Mouse (Mus musculus) liver, embryonic 15.5 days (tissue): ENCODE results near the gene Dpyd. TPM values are rescaled to one million over a fixed set of nuclear protein-coding genes. Genes with fewer than 3 reads are reported as not detected.

ENCODE experiments used
- ATAC-seq: fragments of 200-750 bp; cut with Nextera tagmentation; 2 replicates; pipeline ENCODE4 v1.8.0; 2017; ENCODE audit warnings: moderate number of reproducible peaks, mild to moderate bottlenecking, moderate library complexity; ENCODE audit not compliant: insufficient read depth
- H3K27ac ChIP-seq: fragments of 300-500 bp; sonication (generic); replicated peaks from 2 replicates; pipeline ENCODE4 v1.5.1; 2015; ENCODE audit warnings: mild to moderate bottlenecking, inconsistent platforms
- H3K27me3 ChIP-seq: fragments of 300-500 bp; sonication (generic); 2 replicates; pipeline ENCODE4 v1.6.1; 2015; ENCODE audit warnings: mild to moderate bottlenecking, inconsistent platforms
- H3K36me3 ChIP-seq: fragments of 300-500 bp; sonication (generic); replicated peaks from 2 replicates; pipeline ENCODE4 v1.6.1; 2015; ENCODE audit warnings: moderate library complexity, mild to moderate bottlenecking, inconsistent platforms
- H3K4me1 ChIP-seq: fragments of 300-500 bp; sonication (generic); replicated peaks from 2 replicates; pipeline ENCODE4 v1.6.1; 2015; ENCODE audit warnings: inconsistent platforms
- H3K4me2 ChIP-seq: fragments of 300-500 bp; sonication (generic); 2 replicates; pipeline ENCODE4 v1.6.1; 2015; ENCODE audit warnings: moderate library complexity, mild to moderate bottlenecking, inconsistent platforms
- H3K4me3 ChIP-seq: fragments of 300-500 bp; sonication (generic); replicated peaks from 2 replicates; pipeline ENCODE4 v1.5.1; 2015; ENCODE audit warnings: mild to moderate bottlenecking, inconsistent platforms
- H3K9ac ChIP-seq: fragments of 300-500 bp; sonication (generic); 2 replicates; pipeline ENCODE4 v1.6.1; 2015; ENCODE audit warnings: moderate library complexity, mild to moderate bottlenecking, inconsistent platforms
- H3K9me3 ChIP-seq: fragments of 300-500 bp; sonication (generic); replicated peaks from 2 replicates; pipeline ENCODE4 v1.6.1; 2016; ENCODE audit warnings: inconsistent platforms
- WGBS: fragments of 180-500 bp; shearing (Covaris S2); methylation state at CpG from one replicate; pipeline ENCODE4 v1.1.7; 2015; ENCODE audit warnings: mixed read lengths; ENCODE audit not compliant: insufficient replicate concordance; 5-methylcytosine and 5-hydroxymethylcytosine counted together
- polyA plus RNA-seq: library from polyadenylated mRNA; unstranded; fragments of >200 nt; fragmentation: Nextera tagmentation; extraction: Ambion mirVana; gene quantifications from 2 replicates; pipeline ENCODE4 v1.2.1, GENCODE M21; 2015

Dpyd gene
- polyA plus RNA-seq, 1 experiment from 2014 or later = 6.3 TPM

DNA sequence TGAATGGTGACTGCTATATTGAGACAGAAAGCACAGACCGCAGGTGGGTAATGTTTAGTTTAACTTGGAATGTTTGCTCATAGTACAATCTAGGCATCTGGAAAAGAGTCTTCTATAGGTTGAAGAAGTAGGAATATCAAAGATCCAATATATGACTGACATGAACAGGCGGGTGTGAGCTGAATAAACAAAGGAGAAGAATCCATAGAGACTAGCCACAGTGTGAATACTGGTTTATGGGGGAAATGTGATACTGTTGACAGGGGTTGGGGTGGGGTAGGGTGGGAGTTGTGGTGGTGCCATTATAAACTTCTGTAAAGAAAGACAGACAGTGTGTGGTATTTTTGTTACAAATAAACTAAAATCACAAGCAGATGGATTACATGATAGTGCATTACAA, 33.8 kb downstream of the Dpyd start:
- ATAC-seq = no peak
- Histone ChIP-seq H3K27ac (no peak overlapping the region), H3K4me2 (no peak overlapping the region), H3K4me1 (no peaks in the 10 kb centered on the region), H3K27me3 (no peaks in the 10 kb centered on the region), H3K36me3 (no peaks in the 10 kb centered on the region), H3K9me3 (no peaks in the 10 kb centered on the region), H3K9ac (no peak overlapping the region), H3K4me3 (no peak overlapping the region)
- WGBS = 70% methylated on average over 2 of the region's 2 CpGs

DNA sequence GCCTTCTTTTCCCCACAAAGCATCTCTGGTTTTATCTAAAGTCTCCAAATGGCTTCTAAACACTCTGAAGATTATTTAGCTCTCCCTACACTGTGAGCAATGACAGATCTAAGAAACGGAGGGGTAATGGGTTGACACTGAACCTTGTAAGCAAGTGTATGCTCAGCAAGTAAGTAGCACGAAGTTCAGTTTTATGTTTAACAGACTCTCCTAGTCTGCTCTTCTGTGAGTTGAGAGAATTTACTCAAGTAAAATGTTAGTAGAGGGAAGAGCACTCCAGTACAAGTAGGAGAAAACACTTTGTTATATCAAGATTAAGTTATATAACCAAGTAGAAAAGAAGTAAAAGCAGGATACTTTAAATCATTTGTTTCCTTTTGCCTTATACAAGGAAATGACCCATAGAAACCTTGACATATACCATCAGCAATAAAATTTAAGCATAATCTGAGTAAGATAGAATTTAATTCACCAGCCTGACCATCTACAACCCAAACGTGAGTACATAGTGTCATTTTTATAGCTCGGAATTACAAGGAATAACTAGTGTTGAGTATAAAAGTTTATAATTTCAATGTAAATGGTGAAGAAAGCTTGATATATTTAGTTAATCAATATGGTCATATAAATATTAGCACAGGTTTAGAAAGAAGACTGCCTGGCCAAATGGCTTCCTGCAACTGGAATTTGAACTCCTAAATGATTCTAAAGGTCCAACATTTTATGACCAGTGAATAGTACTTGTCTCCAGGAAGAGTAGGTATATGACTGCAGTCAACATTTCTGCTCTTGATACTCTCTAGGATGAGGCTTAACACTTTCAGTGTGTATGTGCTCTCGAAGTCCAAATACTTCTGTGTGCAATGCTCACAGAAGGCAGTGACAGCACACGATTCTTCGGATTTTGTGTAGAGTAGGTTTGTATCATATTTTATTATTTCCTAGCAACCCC, 40.0 kb downstream of the Dpyd start:
- Histone ChIP-seq H3K4me2 (no peak overlapping the region), H3K27me3 (no peaks in the 10 kb centered on the region), H3K36me3 (no peaks in the 10 kb centered on the region), H3K9me3 (no peaks in the 10 kb centered on the region), H3K4me1 (no peaks in the 10 kb centered on the region), H3K4me3 (no peak overlapping the region), H3K9ac (no peak overlapping the region), H3K27ac (no peak overlapping the region)
- WGBS = 56% methylated on average over 7 of the region's 7 CpGs
- ATAC-seq = no peak

GRCm38 (mm10) chr3:118608708-118609107, 46.8 kb downstream of the Dpyd start:
- no peak overlapping the region for H3K9ac ChIP-seq
- no peaks in the 10 kb centered on the region for H3K36me3 ChIP-seq
- H3K4me1 ChIP-seq = no peaks in the 10 kb centered on the region
- no peak overlapping the region for H3K4me3 ChIP-seq
- no peaks in the 10 kb centered on the region for H3K27me3 ChIP-seq
- H3K27ac ChIP-seq = no peak overlapping the region
- WGBS = 61% methylated on average over 4 of the region's 4 CpGs
- no peak for ATAC-seq
- H3K4me2 ChIP-seq = no peak overlapping the region
- H3K9me3 ChIP-seq = no peaks in the 10 kb centered on the region

DNA sequence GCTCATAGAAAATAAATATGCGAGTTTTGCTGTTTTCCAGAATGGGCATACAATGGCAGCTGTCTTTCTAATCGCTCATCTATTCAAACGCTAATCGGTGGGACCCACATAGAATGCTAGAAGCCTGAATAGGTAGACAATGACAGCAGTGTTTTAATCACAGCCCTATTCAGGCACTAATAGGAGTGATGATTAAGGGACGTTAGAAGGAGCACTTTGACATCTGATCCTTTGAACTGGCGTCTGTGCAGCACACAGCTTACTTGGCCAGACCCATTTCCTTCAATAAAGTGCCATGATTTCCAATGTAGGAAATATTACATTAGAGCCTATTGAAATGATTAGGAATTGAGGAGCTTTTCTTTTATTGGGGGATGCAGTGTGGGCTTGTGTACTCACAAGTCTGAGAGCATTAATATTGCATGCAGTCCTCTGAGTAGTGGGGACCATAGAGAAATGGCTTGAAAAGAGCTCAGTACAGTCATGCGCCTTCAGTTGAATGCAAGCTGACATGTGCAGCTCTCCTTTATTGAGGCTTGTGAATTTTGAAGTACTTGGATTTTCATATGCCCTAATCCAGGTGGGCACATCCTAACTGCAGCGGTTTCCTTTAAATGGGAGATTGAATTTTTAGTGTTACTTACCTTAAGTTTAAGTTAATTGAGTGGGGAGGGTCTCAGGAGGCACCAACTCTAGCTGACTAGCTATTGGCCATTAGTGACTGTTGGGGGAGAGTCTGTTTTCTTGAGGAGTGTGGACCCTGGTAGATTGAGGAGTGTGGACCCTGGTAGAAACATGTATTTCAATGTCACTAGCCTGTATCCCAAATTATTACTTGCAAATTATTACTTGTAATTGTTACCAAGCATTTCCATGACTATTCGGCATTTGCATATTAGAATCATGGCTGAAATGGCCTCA, 64.8 kb downstream of the Dpyd start:
- WGBS = 60% methylated on average over 9 of the region's 9 CpGs
- no peaks in the 10 kb centered on the region for H3K4me1 ChIP-seq
- H3K9me3 ChIP-seq = no peaks in the 10 kb centered on the region
- H3K9ac ChIP-seq = no peak overlapping the region
- H3K4me3 ChIP-seq = no peak overlapping the region
- no peak for ATAC-seq
- H3K4me2 ChIP-seq = no peak overlapping the region
- H3K27ac ChIP-seq = no peak overlapping the region
- H3K27me3 ChIP-seq = no peaks in the 10 kb centered on the region
- H3K36me3 ChIP-seq = no peaks in the 10 kb centered on the region

DNA sequence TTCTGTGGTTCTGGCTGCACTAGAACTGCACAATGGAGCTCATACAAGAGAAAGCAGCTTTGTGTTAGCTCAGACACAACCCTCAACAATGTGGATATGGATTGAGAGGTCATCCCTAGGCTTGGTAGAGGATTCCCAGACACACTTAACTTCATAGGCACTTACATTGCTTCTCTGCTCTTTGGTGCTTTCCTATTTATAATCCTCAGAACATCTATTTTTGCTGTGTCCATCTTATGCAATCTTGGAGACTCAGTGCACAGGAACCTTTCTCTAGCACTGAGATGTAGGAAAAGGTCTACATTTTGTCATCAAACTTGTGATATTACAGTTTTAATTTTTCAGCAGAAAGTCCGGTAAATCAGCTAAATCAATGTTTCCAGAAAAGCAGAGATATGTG, 67.8 kb downstream of the Dpyd start:
- no peaks in the 10 kb centered on the region for H3K27me3 ChIP-seq
- ATAC-seq = no peak
- H3K4me3 ChIP-seq = no peak overlapping the region
- H3K9ac ChIP-seq = no peak overlapping the region
- H3K27ac ChIP-seq = no peak overlapping the region
- no peaks in the 10 kb centered on the region for H3K9me3 ChIP-seq
- H3K36me3 ChIP-seq = no peaks in the 10 kb centered on the region
- 75% methylated on average over 1 of the region's 1 CpGs for WGBS
- H3K4me2 ChIP-seq = no peak overlapping the region
- no peaks in the 10 kb centered on the region for H3K4me1 ChIP-seq

DNA sequence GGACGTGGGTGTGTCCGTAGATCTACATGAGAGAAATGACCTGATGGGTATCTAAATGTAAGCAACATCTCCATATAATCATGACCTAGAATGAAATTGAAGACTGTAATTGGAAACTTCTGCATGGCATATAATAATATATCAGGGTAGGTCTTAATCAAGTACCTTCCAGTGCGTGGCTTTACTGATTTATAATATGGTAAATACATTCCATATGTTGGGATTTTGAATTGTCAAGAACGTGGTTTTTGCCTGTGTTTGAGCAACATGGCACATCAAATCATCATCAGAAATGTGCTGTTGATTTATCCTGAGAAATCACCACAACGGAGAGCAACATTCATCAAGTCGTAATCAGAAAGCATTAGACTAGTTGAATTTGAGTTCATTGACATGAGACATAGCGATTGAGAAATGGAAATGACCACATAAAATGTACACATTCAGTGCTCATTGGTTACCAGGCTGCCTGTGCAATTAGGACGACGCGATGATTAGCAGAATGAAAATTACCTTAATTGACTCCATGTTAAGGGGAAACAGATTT, 84.2 kb downstream of the Dpyd start:
- Histone ChIP-seq H3K4me3 (no peak overlapping the region), H3K27ac (no peak overlapping the region), H3K4me2 (no peak overlapping the region), H3K9me3 (no peaks in the 10 kb centered on the region), H3K36me3 (no peaks in the 10 kb centered on the region), H3K27me3 (no peaks in the 10 kb centered on the region), H3K9ac (no peak overlapping the region), H3K4me1 (no peaks in the 10 kb centered on the region)
- WGBS = 76% methylated on average over 10 of the region's 10 CpGs
- no peak for ATAC-seq

DNA sequence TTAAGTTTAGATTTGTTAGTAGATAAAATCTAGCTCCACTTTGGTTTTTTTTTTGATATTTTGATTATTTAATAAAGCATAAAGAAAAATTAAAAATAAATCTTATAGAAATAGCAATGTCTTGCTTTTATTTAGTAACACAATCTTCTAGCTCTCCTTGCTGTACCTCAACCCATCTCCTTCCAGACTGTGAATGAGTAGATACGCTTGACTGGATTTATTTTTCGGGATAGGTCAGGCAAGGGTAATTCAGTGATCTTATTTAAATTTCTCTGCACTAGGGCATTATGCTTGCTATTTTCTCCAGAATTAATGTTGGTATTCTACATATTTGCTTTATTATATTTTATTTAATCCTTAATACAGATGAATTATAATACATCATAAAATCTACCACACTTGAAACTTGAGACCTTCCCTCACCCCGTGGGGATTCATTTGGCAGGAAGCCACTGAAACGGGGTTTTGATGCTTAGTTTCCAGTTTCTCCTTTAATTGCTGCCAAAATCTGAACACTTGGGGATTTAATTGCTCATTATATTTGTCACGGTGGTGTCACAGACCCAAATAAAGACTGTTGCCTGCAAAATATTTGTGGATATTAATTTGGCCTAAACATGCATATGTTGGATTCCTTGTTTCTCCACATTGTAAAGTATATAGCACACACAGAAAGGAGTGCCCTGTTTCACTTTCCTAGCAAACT, 102.2 kb downstream of the Dpyd start:
- Histone ChIP-seq H3K9ac (no peak overlapping the region), H3K4me2 (no peak overlapping the region), H3K27ac (no peak overlapping the region), H3K4me1 (no peaks in the 10 kb centered on the region), H3K4me3 (no peak overlapping the region), H3K36me3 (no peaks in the 10 kb centered on the region), H3K27me3 (no peaks in the 10 kb centered on the region), H3K9me3 (no peaks in the 10 kb centered on the region)
- ATAC-seq = no peak
- 66% methylated on average over 5 of the region's 5 CpGs for WGBS

DNA sequence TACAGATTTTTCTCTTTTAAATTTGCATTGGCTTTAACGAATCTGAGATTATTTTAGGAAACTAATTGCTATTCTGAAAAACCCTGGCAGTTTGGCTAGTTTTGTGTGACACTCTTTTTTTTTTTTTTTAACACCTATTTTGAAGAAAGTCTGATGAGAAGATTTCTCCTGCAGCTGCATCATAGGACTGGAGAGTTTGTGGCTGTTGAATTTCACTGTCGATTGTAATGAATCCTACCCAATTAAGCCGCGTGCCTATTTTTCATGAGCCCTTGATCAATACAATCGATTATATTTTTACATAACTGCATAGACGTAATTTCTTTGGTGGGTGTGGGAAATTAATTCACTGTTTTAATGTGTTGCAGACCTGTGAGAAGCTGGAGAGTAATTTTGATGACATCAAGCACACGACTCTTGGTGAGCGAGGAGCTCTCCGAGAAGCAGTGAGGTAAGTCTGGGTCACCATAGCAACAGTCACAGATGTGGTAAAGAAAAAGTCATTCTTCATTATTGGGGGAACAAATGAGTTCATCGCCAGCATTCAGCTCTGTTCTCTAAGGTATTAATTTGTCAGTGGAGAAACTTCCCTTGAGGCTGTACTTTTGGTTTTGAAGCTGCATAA, 112.3 kb downstream of the Dpyd start:
- Histone ChIP-seq H3K36me3 (no peaks in the 10 kb centered on the region), H3K27me3 (no peaks in the 10 kb centered on the region), H3K4me1 (no peaks in the 10 kb centered on the region), H3K27ac (no peak overlapping the region), H3K9ac (no peak overlapping the region), H3K4me3 (no peak overlapping the region), H3K9me3 (no peaks in the 10 kb centered on the region), H3K4me2 (no peak overlapping the region)
- no peak for ATAC-seq
- WGBS = 73% methylated on average over 10 of the region's 10 CpGs

DNA sequence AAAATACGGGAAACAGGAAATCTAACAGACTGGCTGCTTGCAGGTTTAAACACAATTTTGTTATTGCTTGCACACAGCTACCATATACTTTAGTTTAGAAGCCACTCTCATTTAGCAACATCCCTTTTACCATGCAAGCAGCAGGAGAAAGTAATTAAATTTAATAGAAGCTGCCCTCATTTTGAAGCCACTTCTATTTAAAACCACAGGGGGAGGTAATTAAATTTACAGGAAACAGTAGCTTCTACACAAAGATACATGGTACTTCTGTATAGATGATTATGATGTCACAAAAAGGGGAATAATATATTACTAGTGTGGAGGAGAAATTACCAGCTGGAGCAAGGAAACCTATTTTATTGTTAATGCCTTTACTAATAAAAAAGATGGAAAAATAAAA, 113.5 kb downstream of the Dpyd start:
- H3K4me3 ChIP-seq = no peak overlapping the region
- no peaks in the 10 kb centered on the region for H3K4me1 ChIP-seq
- H3K36me3 ChIP-seq = no peaks in the 10 kb centered on the region
- 25% methylated on average over 1 of the region's 1 CpGs for WGBS
- ATAC-seq = no peak
- H3K9ac ChIP-seq = no peak overlapping the region
- no peak overlapping the region for H3K27ac ChIP-seq
- H3K4me2 ChIP-seq = no peak overlapping the region
- H3K9me3 ChIP-seq = no peaks in the 10 kb centered on the region
- no peaks in the 10 kb centered on the region for H3K27me3 ChIP-seq

DNA sequence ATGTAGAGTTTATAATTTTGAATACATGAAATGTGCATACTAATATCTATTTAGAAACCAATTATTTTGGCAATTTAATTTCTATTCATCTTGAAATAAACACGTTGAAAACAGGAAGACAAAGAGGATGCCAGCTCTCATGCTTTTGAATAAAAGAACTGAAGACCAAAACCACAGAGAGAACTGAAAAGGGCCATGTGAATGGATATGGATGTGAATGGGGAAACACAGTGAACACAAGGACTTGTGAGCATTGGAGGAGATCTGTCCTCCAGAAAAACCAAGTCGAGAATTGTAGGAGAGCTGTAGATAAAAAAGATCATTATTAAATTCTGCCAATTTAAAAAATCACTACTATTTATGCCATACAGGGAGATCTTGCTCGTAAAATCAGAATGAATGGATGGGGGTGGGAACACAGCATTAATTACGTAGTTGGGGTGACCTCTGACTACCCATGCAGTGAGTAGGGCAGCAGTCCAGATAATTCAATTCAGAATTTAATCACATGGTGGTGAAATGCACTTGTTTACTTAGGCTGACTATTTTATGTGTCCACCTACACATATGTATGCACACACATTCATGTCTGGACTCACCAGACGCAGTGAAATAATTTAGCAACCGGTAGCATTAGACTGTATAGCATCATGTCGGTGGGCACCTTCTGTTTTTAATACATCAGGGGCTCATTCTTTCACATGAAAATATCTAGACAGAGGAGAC, 114.3 kb downstream of the Dpyd start:
- Histone ChIP-seq H3K9me3 (no peaks in the 10 kb centered on the region), H3K4me3 (no peak overlapping the region), H3K36me3 (no peaks in the 10 kb centered on the region), H3K27me3 (no peaks in the 10 kb centered on the region), H3K4me1 (no peaks in the 10 kb centered on the region), H3K4me2 (no peak overlapping the region), H3K27ac (no peak overlapping the region), H3K9ac (no peak overlapping the region)
- no peak for ATAC-seq
- WGBS = 59% methylated on average over 7 of the region's 7 CpGs
